Mouse (Mus musculus): ENCODE data around the gene Gm20458.

GRCm38 (mm10) chr2:164426121-164426520 is 34.6 kb upstream of the Gm20458 start:
- no peak for TF ChIP-seq CTCF (IDR thresholded peaks at IDR 0.05; ENCODE audit: insufficient read depth, low read depth, low read length)
- TF ChIP-seq POLR2A (IDR thresholded peaks at IDR 0.05; ENCODE audit: insufficient read depth, low read depth, low read length): no peak

Data from olfactory bulb, adult 2 months (tissue).